Mouse (Mus musculus) neutrophil, adult 83 days (primary cell): Measurements from ENCODE around the gene Mbl1. TPM values are rescaled to one million over a fixed set of nuclear protein-coding genes. Genes with fewer than 3 reads are reported as not detected.

Experiments used
- total RNA-seq, 2 experiments: library from RNA; stranded (reverse); gene quantifications; one replicate each; pipeline ENCODE4 v1.2.4; 2023

Mbl1 gene
- total RNA-seq: not detected

DNA sequence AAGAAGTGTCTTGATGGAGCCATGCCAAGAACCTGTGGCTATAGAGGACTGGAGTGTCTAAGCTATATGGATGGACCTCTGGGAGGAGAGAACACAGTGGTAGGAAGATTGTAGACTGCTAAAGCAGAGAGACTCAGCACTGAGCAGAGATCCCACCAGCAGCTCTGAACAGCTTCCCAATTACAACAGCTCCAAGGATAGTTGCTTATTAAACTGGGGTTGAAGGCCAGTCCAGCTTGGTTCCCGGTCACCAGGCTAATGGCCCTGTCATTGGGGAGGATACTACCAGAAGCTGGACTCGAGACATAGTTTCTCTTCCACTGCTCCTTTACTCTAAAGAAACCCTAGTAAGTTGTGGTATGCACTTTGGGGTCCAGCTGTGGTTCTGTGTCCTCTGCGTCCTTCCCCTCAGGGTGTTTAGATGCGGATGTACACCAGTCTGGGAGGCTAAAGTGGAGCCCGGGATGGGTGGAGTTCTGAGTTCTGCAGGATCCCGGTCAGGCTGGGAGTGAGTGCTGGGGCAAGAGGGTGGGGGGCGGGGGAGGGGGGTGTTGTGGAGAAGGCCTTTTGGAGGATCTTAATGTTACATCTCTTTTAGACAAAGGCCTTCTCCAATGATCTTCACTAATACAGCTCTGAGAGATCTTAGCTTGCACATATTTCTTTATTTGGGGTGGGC, at the start of gene Mbl1:
Gene Mbl1, plus strand, starts transcription at position 239 of the 679 bp plus-strand sequence.

DNA sequence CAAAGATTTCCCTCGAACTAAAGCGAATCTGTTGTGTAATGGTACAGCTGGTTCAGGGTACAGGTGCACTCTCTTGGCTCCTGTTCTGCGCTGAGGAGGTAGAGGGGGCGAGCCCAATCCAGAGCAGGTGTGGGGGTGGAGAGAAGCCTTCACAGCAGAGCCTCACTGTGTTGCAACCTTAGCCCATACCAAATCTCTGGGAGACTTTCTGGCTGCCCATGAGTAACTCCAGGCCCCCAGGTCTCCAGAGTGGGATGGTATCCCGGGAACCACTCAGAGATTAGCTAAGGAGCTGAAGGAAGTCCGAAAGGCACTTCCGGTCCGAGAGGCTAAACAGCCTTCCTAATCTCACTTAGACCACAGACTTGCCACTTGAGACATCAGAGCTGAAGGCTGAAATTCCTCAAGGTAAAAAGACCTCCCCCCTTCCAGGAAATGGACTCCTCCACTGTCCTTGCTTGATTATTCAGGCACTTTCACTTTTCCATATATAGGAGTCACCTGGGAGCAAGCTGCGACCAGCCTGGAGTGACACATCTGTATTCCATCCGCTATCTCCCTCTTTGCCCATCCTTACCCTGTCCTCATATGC, 46.3 kb upstream of the Mbl1 start, which contains the start of gene Mat1a:
Gene Mat1a, plus strand, starts transcription at position 183 of the 592 bp plus-strand sequence.

GRCm38 (mm10) chr14:41131540-41131939, 19.7 kb upstream of the Mbl1 start, which contains the start of gene Sftpa1:
Sftpa1 (plus strand) TSS chr14:41131782.

GRCm38 (mm10) chr14:41185059-41185821, 34.0 kb downstream of the Mbl1 start, which contains the start of gene Sftpd:
Sftpd (minus strand) TSS chr14:41185149.

Other genes with a start within 250 kb of the Mbl1 start
- gene Tspan14, start 184.7 kb upstream of the Mbl1 start, total RNA-seq: 100 to 1,000 TPM in 1 of 2 experiments, 10 to 100 TPM in 1; 90.2 to 101 TPM
- gene Fam213a, start 137.7 kb upstream of the Mbl1 start, total RNA-seq: 1 to 10 TPM; 2.5 to 6.6 TPM
- not detected for gene Dydc2, start 82.2 kb upstream of the Mbl1 start, total RNA-seq
- not detected for gene Dydc1, start 78.5 kb upstream of the Mbl1 start, total RNA-seq
- not detected for gene Mat1a, start 46.4 kb upstream of the Mbl1 start, total RNA-seq
- not detected for gene Sftpa1, start 19.7 kb upstream of the Mbl1 start, total RNA-seq
- not detected for gene Sftpd, start 33.7 kb downstream of the Mbl1 start, total RNA-seq
- not detected for gene Gm2832, start 127.3 kb downstream of the Mbl1 start, total RNA-seq
- gene Gm5798, start 197.2 kb downstream of the Mbl1 start, total RNA-seq: not detected
- gene Gm7945, start 234.9 kb downstream of the Mbl1 start, total RNA-seq: not detected